Mouse (Mus musculus) embryonic fibroblast, embryonic 13.5 days (primary cell): ENCODE data around the gene Lctl.

Experiments used
- CTCF ChIP-seq: IDR thresholded peaks from 2 replicates; pipeline ENCODE4 v1.5.1; 2011; ENCODE audit warnings: mild to moderate bottlenecking, control low read depth, low read length, moderate library complexity, borderline replicate concordance; ENCODE audit not compliant: insufficient read depth
- POLR2A ChIP-seq: IDR thresholded peaks from 2 replicates; pipeline ENCODE4 v1.6.1; 2011; ENCODE audit warnings: low read depth, mild to moderate bottlenecking, control low read depth, low read length, moderate library complexity

DNA sequence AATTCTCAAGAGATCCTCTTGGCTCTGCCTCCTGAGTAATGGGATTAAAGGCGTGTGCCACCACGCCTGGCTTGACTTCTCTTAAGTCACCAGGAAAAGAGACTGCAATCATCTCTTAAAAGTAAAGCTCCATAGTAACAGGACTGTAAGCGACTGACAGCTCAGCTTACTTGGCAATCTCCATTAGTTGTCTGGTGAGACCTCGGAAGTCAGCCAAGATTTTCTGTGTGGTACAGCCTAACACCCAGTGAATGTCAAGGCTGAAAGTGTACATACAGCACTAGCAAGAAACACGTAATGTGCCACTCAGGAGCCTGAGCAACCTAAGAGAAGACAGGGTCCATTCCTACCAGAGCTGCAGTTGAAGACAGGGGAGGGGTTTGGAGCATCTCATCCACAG, 43.5 kb downstream of the Lctl start:
- TF ChIP-seq POLR2A (no peak), CTCF (no peak)
